Mouse (Mus musculus) stomach, embryonic 15.5 days (tissue): ENCODE results near the gene Pex11b. TPM values are rescaled to one million over a fixed set of nuclear protein-coding genes. Genes with fewer than 3 reads are reported as not detected.
"Not testable (repeated sequence)": the region's sequence is repeated elsewhere in the genome, so short reads cannot be mapped to it uniquely, and the experiment has no call there.

Source experiments
- ATAC-seq: fragments of 200-750 bp; cut with Nextera tagmentation; 2 replicates; pipeline ENCODE4 v1.8.0; 2017; ENCODE audit warnings: low read depth, moderate number of reproducible peaks, moderate TSS enrichment; ENCODE audit not compliant: insufficient read depth, low FRiP score
- H3K27ac ChIP-seq: fragments of 300-500 bp; sonication (generic); 2 replicates; pipeline ENCODE4 v1.5.1; 2015; ENCODE audit warnings: mild to moderate bottlenecking, inconsistent platforms
- H3K27me3 ChIP-seq: fragments of 300-500 bp; sonication (generic); replicated peaks from 2 replicates; pipeline ENCODE4 v1.6.1; 2015; ENCODE audit warnings: inconsistent platforms
- H3K36me3 ChIP-seq: fragments of 300-500 bp; sonication (generic); 2 replicates; pipeline ENCODE4 v1.6.1; 2015; ENCODE audit warnings: inconsistent platforms
- H3K4me1 ChIP-seq: fragments of 300-500 bp; sonication (generic); 2 replicates; pipeline ENCODE4 v1.6.1; 2015; ENCODE audit warnings: inconsistent platforms
- H3K4me2 ChIP-seq: fragments of 300-500 bp; sonication (generic); 2 replicates; pipeline ENCODE4 v1.6.1; 2015; ENCODE audit warnings: mild to moderate bottlenecking, inconsistent platforms
- H3K4me3 ChIP-seq: fragments of 300-500 bp; sonication (generic); replicated peaks from 2 replicates; pipeline ENCODE4 v1.5.1; 2015; ENCODE audit warnings: inconsistent platforms
- H3K9ac ChIP-seq: fragments of 300-500 bp; sonication (generic); 2 replicates; pipeline ENCODE4 v1.6.1; 2015; ENCODE audit warnings: inconsistent platforms
- H3K9me3 ChIP-seq: fragments of 300-500 bp; sonication (generic); 2 replicates; pipeline ENCODE4 v1.6.1; 2016; ENCODE audit warnings: inconsistent platforms
- WGBS: fragments of 180-500 bp; shearing (Covaris S2); methylation state at CpG from one replicate; pipeline ENCODE4 v1.1.7; 2015; 5-methylcytosine and 5-hydroxymethylcytosine counted together
- polyA plus RNA-seq: library from polyadenylated mRNA; unstranded; fragments of >200 nt; fragmentation: Nextera tagmentation; extraction: Ambion mirVana; gene quantifications from 2 replicates; pipeline ENCODE4 v1.2.1, GENCODE M21; 2015

Gene Pex11b
- polyA plus RNA-seq, 1 experiment from 2014 or later: 41.9 TPM

DNA sequence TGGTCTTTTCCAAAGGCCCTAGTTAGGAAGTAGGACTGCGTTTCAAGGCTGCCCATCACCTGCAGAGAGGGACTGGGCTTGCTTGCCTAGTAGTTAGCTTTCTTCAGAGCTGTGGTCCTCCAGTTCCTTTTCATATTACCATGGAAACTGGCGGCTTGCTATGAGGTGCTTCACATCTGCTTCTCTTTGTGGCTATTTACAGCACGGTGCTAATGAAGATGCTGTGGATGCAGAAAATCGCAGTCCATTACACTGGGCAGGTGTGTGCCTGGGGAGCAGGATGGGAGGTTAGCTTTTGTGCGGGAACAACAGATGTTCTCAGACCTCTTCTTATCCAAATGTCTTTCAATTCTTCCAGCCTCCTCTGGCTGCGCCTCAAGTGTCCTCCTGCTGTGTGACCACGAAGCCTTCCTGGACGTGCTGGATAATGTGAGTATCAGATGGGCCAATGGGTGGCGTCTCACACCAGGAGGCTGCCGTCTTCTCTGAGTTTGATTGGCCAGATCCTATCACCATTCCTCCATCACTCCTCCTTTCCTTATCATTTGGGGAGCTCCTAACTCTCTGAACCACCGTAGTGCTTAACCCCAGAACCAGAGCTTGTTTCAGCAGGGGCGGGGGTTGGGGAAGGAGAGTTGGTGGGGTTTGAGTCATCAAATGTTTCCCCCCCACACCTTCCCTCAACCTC is 45.2 kb downstream of the Pex11b start:
- Histone ChIP-seq H3K4me1 (peaks cover 6% of the 10 kb centered on the region; the same call in 1 of the 2 replicates), H3K9me3 (no peaks in the 10 kb centered on the region), H3K27ac (no peak overlapping the region), H3K4me3 (no peak overlapping the region), H3K36me3 (no peaks in the 10 kb centered on the region), H3K27me3 (peaks cover 9% of the 10 kb centered on the region; the same call in 1 of the 2 replicates), H3K4me2 (no peak overlapping the region), H3K9ac (no peak overlapping the region)
- ATAC-seq: no peak
- 29% methylated on average over 12 of the region's 12 CpGs for WGBS

DNA sequence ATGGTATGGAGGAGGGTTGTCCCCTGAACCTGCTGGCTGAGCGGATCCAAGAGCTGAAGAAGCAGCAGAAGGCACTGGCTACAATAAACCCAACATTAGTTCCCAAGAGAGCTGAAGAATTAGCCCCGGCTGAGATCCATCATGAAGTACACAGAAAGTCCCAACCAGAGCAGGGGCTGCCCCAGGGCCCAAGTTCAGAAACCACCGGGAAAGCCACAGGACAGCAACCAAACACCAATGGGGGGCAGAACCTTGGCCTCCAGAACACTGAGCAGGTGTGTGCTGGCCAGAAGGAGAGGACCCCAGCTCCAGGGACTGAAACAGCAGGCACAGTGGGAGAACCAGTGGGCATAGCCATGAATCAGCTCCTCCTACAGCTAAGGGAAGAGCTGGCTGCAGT is 48.3 kb downstream of the Pex11b start:
- Histone ChIP-seq H3K9me3 (no peaks in the 10 kb centered on the region), H3K36me3 (no peaks in the 10 kb centered on the region), H3K27me3 (peaks cover 9% of the 10 kb centered on the region; the same call in 1 of the 2 replicates), H3K27ac (no peak overlapping the region), H3K4me3 (no peak overlapping the region), H3K9ac (no peak overlapping the region), H3K4me1 (peaks cover 6% of the 10 kb centered on the region; the same call in 1 of the 2 replicates), H3K4me2 (no peak overlapping the region)
- 80% methylated on average over 3 of the region's 3 CpGs for WGBS
- ATAC-seq: no peak

DNA sequence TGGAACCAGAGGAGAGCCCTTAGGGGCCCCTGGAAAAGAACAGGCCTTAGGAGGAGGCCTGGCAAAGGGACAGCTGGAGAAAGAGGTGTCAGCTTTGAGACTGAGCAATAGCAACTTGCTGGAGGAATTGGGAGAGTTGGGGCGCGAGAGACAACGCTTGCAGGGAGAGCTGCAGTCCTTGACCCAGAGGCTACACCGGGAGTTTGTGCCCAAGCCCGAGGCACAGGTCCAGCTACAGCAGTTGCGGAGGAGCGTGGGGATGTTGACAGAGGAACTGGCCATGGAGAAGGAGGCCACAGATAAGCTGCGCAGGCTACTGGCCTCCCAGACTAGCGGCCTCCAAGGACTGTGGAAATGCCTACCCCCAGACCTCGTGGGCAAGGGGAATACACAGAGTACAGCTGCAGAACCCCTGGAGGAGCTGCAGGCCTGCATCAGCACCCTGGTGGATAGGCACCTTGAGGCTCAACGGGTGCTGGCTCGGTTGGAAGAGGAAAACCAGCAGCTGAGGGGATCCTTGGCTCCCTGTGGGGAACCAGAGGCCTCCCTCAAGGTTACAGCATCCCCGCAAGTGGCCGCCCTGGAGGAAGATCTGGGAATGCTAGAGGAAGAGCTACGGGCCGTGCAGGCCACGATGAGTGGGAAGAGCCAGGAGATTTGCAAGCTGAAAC is 49.1 kb downstream of the Pex11b start:
- H3K4me2 ChIP-seq: peak overlapping the region; percentile 53
- ATAC-seq: no peak
- peaks cover 9% of the 10 kb centered on the region; the same call in 1 of the 2 replicates for H3K27me3 ChIP-seq
- H3K4me1 ChIP-seq: peaks cover 6% of the 10 kb centered on the region; the same call in 1 of the 2 replicates
- H3K27ac ChIP-seq: no peak overlapping the region
- H3K9me3 ChIP-seq: no peaks in the 10 kb centered on the region
- no peak overlapping the region for H3K9ac ChIP-seq
- peak overlapping the region; percentile 21 for H3K4me3 ChIP-seq
- WGBS: 49% methylated on average over 17 of the region's 17 CpGs
- no peaks in the 10 kb centered on the region for H3K36me3 ChIP-seq

DNA sequence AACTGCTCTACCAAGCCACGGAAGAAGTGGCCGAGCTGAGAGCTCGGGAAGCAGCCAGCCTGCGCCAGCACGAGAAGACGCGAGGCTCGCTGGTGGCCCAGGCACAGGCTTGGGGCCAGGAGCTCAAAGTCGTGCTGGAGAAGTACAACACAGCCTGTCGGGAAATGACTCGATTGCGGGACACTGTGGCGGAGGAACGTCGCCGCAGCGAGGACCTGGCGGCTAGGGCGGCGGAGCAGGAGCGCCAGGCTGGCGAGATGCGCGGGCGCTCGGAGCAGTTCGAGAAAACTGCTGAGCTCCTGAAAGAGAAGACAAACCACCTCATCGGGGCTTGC is 49.6 kb downstream of the Pex11b start:
- 9% methylated on average over 28 of the region's 28 CpGs for WGBS
- peak overlapping the region; percentile 21 for H3K4me3 ChIP-seq
- peaks cover 9% of the 10 kb centered on the region; the same call in 1 of the 2 replicates for H3K27me3 ChIP-seq
- no peak overlapping the region for H3K9ac ChIP-seq
- H3K4me2 ChIP-seq: peak overlapping the region; percentile 53
- no peaks in the 10 kb centered on the region for H3K9me3 ChIP-seq
- H3K4me1 ChIP-seq: peaks cover 6% of the 10 kb centered on the region; the same call in 1 of the 2 replicates
- H3K36me3 ChIP-seq: no peaks in the 10 kb centered on the region
- no peak overlapping the region for H3K27ac ChIP-seq
- no peak for ATAC-seq

DNA sequence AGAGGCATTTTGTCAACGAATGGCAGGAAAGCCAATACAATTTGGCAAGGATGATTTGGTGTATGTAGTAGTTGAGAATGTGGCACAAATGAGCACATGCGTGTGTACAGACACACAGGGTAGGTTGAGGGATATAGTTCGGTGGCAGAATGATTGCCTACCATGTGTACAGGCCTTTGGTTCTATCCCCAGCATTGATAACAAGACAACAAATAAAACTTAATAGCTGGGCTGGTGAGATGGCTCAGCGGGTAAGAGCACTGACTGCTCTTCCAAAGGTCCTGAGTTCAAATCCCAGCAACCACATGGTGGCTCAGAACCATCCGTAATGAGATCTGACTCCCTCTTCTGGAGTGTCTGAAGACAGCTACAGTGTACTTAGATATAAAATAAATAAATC is 50.9 kb downstream of the Pex11b start:
- H3K4me1 ChIP-seq, H3K27ac ChIP-seq, H3K27me3 ChIP-seq, H3K4me2 ChIP-seq, H3K9ac ChIP-seq, H3K36me3 ChIP-seq, H3K9me3 ChIP-seq, ATAC-seq, H3K4me3 ChIP-seq: not testable (repeated sequence)
- 89% methylated on average over 5 of the region's 5 CpGs for WGBS

DNA sequence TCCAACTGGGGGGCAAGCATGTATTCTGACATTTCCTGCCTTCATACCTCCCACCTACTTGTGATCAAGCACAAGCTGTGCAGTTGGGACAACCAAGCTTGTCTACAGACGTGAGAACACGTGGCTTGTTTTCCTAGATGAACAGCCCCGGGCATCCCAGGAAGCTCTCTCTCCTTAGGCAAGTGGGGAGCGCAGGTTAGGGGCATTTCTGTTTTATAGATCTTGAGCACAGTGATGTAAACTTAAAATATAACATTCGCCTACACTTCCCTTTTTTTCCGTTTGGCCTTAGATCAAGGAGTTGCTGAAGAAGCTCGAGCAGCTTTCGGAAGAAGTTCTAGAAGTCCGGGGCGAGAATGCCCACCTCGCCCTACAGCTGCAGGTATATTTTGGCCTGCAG is 53.7 kb downstream of the Pex11b start:
- H3K4me2 ChIP-seq: no peak overlapping the region
- WGBS: 75% methylated on average over 11 of the region's 11 CpGs
- ATAC-seq: no peak
- peaks cover 6% of the 10 kb centered on the region; the same call in 1 of the 2 replicates for H3K4me1 ChIP-seq
- no peaks in the 10 kb centered on the region for H3K36me3 ChIP-seq
- peaks cover 6% of the 10 kb centered on the region; the same call in 1 of the 2 replicates for H3K27me3 ChIP-seq
- no peak overlapping the region for H3K4me3 ChIP-seq
- no peak overlapping the region for H3K27ac ChIP-seq
- no peaks in the 10 kb centered on the region for H3K9me3 ChIP-seq
- no peak overlapping the region for H3K9ac ChIP-seq

DNA sequence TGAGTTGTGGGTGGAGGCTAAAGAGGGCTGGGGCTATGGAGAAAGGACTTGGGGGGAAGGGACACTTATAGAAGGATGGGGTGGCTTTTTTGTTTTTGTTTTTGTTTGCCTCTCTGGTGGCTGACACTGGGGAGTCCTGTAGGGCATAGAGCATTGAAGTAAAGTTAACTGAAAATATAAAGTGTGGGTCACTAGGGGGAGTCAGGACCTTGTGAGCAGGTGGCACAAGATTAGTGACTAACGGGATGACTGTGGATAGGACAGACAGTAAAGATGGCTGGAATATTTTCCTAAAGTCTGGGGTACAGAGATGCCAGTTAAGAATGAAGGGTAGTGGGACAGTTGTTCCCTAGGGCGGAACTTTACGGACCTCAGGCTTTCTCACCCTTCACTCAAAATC is 55.1 kb downstream of the Pex11b start:
- 56% methylated on average over 3 of the region's 3 CpGs for WGBS
- no peaks in the 10 kb centered on the region for H3K36me3 ChIP-seq
- no peaks in the 10 kb centered on the region for H3K4me1 ChIP-seq
- H3K27me3 ChIP-seq: no peaks in the 10 kb centered on the region
- no peak overlapping the region for H3K9ac ChIP-seq
- ATAC-seq: no peak
- H3K4me3 ChIP-seq: no peak overlapping the region
- no peaks in the 10 kb centered on the region for H3K9me3 ChIP-seq
- H3K27ac ChIP-seq: no peak overlapping the region
- H3K4me2 ChIP-seq: no peak overlapping the region

DNA sequence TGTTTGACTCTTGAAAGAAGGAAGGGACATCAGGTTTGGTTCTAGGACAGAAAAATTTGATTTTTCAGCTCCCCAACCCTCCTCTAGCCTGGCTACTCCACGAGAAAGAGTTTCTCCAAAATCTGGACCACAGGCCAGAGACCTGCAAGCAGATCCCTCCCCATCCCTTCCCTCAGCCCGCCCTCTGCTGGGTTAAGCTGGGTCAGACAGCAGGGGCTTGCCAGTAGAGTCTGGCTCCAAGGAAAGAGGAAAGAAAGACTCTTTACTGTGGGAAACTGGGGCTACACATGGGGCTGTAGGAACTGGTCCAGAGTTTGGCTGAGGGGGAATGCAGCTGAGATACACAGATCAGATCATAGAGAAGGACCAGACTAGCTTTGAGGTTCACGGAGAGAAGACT is 57.3 kb downstream of the Pex11b start:
- Histone ChIP-seq H3K36me3 (no peaks in the 10 kb centered on the region), H3K4me3 (no peak overlapping the region), H3K4me1 (peaks cover 9% of the 10 kb centered on the region), H3K27ac (0 out of 2 replicates have a peak overlapping the region, but pooled peaks have one; percentile 11), H3K9me3 (no peaks in the 10 kb centered on the region), H3K27me3 (no peaks in the 10 kb centered on the region), H3K9ac (no peak overlapping the region), H3K4me2 (no peak overlapping the region)
- WGBS: 17% methylated on average over 3 of the region's 3 CpGs
- ATAC-seq: no peak

DNA sequence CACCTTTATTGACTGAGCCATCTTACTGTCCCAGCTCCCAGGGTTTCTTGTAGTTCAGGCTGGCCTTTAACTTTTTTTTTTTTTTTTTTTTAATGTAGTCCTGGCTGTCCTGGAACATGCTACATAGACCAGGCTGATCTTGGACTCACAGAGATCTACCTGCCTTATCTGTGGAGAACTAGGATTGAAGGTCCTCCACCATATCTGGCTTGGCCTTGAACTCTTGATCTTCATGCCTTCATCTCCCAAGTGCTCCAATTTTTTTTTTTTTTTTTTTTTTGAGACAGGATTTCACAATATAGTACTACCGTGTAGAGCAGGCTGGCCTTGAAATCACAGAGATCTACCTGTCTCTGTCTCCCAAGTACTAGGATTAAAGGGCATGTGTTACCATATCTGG is 58.4 kb downstream of the Pex11b start:
- no peaks in the 10 kb centered on the region for H3K36me3 ChIP-seq
- no peak overlapping the region for H3K4me3 ChIP-seq
- H3K4me2 ChIP-seq: no peak overlapping the region
- 76% methylated on average over 1 of the region's 1 CpGs for WGBS
- ATAC-seq: no peak
- no peak overlapping the region for H3K27ac ChIP-seq
- no peak overlapping the region for H3K9ac ChIP-seq
- H3K9me3 ChIP-seq: no peaks in the 10 kb centered on the region
- H3K4me1 ChIP-seq: peaks cover 17% of the 10 kb centered on the region
- no peaks in the 10 kb centered on the region for H3K27me3 ChIP-seq

Other genes starting within 250 kb of the Pex11b start
- 0.28 and 0.37 TPM in 2 replicates for gene BC107364, start 183.1 kb upstream of the Pex11b start, polyA plus RNA-seq
- 0.72 and 0.78 TPM in 2 replicates for gene Hfe2, start 110.2 kb upstream of the Pex11b start, polyA plus RNA-seq
- 140 and 159 TPM in 2 replicates for gene Txnip, start 77.4 kb upstream of the Pex11b start, polyA plus RNA-seq
- 1.6 and 1.8 TPM in 2 replicates for gene Gm16253, start 58.4 kb upstream of the Pex11b start, polyA plus RNA-seq
- gene Polr3gl, start 41.2 kb upstream of the Pex11b start, polyA plus RNA-seq: 35.3 and 37.3 TPM in 2 replicates
- gene Ankrd34a, start 38.7 kb upstream of the Pex11b start, polyA plus RNA-seq: 2.2 and 2.5 TPM in 2 replicates
- 6.4 and 6.9 TPM in 2 replicates for gene Lix1l, start 34.2 kb upstream of the Pex11b start, polyA plus RNA-seq
- 113 and 128 TPM in 2 replicates for gene Rbm8a, start 5.4 kb upstream of the Pex11b start, polyA plus RNA-seq
- gene Gm42957, start 98 bp downstream of the Pex11b start, polyA plus RNA-seq: 0.06 TPM in 1 of 2 replicates, not detected in the other
- 0.80 and 0.83 TPM in 2 replicates for gene Itga10, start 10.2 kb downstream of the Pex11b start, polyA plus RNA-seq
- gene Ankrd35, start 34.8 kb downstream of the Pex11b start, polyA plus RNA-seq: 2.8 and 3.8 TPM in 2 replicates
- gene Pias3, start 61.0 kb downstream of the Pex11b start, polyA plus RNA-seq: 49.3 and 51.9 TPM in 2 replicates
- gene Nudt17, start 73.2 kb downstream of the Pex11b start, polyA plus RNA-seq: 6.2 and 7.3 TPM in 2 replicates
- gene Polr3c, start 92.3 kb downstream of the Pex11b start, polyA plus RNA-seq: 31.8 and 35.2 TPM in 2 replicates
- gene Rnf115, start 92.3 kb downstream of the Pex11b start, polyA plus RNA-seq: 40.4 and 42.7 TPM in 2 replicates
- gene Pdzk1, start 193.9 kb downstream of the Pex11b start, polyA plus RNA-seq: 2.6 and 3.5 TPM in 2 replicates
- 0.19 and 0.46 TPM in 2 replicates for gene Cd160, start 194.0 kb downstream of the Pex11b start, polyA plus RNA-seq